Mouse (Mus musculus): ENCODE measurements around the gene Samhd1. TPM values are rescaled to one million over a fixed set of nuclear protein-coding genes. Genes with fewer than 3 reads are reported as not detected.

The Samhd1 gene
- polyA plus RNA-seq, 1 experiment from 2014 or later = 29.4 TPM

DNA sequence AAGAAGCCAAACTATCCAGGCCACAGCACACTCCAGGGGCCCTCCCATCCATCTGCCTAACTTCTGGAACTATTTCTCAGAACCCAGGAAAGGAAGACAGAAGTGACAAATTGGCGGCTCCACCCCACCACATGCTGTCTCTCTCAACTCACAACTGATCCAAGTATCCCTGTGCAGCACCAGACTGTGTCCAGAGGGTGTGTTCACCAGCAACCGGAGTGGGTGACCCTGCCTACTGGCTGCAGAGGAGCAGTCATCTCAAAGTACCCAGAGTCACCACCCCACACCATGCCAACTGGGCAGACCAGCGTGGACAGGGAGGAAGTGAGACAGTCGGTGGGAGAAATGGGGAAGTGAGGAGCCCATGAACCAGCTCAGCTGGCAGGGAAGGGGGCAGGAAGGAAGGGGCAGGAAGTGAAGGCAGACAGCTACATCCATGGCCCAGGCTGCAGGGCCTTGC is 71.8 kb downstream of the Samhd1 start:
- Histone ChIP-seq H3K27ac (peak overlapping the region; percentile 33; the same call in 1 of the 2 replicates), H3K4me1 (peaks cover 78% of the 10 kb centered on the region), H3K9me3 (no peaks in the 10 kb centered on the region), H3K4me3 (no peak overlapping the region), H3K27me3 (ENCODE audit: poor library complexity, severe bottlenecking) (no peaks in the 10 kb centered on the region), H3K36me3 (replicated peaks) (peaks cover 67% of the 10 kb centered on the region)
- no peak for DNase-seq (ENCODE audit: extremely low spot score, low spot score)
- 90% methylated on average over 4 of the region's 4 CpGs for WGBS

DNA sequence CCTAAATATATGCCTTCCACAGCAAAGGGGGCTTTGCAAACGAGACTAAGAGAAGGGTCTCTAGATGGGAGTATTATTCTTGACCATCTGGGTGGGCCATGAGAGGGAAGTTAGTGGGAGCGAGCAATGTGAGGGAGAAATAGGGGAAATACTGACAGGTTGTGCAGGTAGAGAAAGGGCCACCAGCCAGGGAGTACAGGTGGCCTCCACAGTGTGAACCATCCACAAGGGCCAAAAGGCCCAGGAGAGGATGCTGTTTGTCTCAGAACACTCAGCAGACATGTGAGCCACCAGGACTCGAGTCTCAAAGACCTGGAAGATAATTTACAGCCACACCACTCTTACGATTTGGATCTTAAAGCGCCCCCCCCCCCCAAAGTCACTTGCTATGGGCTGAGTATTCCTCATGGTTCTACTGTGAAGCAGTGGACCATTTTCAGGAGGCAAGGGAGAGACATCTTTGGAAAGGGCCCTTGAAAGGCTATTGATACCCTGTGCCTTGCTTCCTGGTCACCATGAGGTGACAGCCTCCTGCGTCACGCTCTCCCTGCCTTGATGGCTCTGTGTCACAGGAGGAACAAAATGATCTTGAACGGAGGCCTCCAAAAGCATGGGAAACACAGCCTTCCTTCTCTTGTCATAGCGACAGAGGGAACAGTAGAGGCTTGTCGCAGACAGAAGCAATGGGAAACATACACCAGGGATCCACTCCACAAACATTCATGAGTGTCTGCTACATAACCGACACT is 74.3 kb downstream of the Samhd1 start:
- WGBS = 92% methylated on average over 11 of the region's 11 CpGs
- Histone ChIP-seq H3K36me3 (replicated peaks) (peaks cover 72% of the 10 kb centered on the region), H3K4me3 (no peak overlapping the region), H3K4me1 (peaks cover 66% of the 10 kb centered on the region), H3K27me3 (ENCODE audit: poor library complexity, severe bottlenecking) (no peaks in the 10 kb centered on the region), H3K27ac (no peak overlapping the region), H3K9me3 (no peaks in the 10 kb centered on the region)
- no peak for DNase-seq (ENCODE audit: extremely low spot score, low spot score)

DNA sequence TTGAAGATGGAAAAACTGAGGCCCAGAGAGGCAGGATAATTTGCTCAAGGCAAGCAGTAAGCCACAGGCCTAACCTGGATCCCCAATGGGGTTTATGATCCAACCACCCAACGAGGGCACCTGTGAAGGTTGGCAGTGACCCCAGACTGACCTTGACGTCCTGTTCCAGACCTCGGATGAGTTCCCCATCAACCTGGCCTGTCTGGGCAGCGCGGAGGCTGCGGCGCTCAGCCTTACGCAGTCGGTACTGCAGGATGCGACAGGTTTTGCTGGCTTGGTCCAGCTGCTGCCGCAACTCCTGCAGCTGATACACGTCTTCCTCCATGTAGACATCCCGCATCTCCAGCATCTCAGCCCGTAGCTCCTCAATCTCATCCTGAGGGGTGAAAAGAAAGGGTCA is 75.0 kb downstream of the Samhd1 start:
- Histone ChIP-seq H3K4me3 (no peak overlapping the region), H3K27ac (0 out of 2 replicates have a peak overlapping the region, but pooled peaks have one; percentile 91), H3K9me3 (no peaks in the 10 kb centered on the region), H3K27me3 (ENCODE audit: poor library complexity, severe bottlenecking) (no peaks in the 10 kb centered on the region), H3K36me3 (replicated peaks) (peaks cover 75% of the 10 kb centered on the region), H3K4me1 (peaks cover 59% of the 10 kb centered on the region)
- WGBS = 94% methylated on average over 14 of the region's 14 CpGs
- DNase-seq (ENCODE audit: extremely low spot score, low spot score) = no peak

DNA sequence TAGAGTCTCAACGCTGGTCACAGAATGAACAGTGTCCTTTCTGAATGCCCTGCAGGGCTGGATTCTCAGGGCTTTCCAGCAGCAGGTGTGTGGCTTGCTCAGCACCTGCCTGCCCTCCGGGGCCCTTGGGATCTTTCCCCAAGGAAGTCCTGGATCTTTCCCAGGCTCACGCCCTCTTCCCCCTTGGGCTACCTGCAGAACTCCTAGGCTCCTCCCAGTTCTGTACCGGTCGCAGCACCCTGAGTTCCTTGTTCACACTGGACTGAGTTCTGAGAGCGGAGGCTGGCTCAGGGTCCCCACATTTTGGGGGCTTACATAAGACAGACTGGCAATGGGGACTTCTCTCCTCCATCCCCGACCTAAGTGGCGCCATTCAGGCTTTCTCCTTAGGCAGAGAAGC is 75.9 kb downstream of the Samhd1 start:
- Histone ChIP-seq H3K4me1 (peaks cover 50% of the 10 kb centered on the region), H3K4me3 (peak overlapping the region; percentile 44; the same call in 1 of the 2 replicates), H3K9me3 (no peaks in the 10 kb centered on the region), H3K27ac (peak overlapping the region; percentile 91), H3K36me3 (replicated peaks) (peaks cover 76% of the 10 kb centered on the region), H3K27me3 (ENCODE audit: poor library complexity, severe bottlenecking) (no peaks in the 10 kb centered on the region)
- 42% methylated on average over 8 of the region's 8 CpGs for WGBS
- DNase-seq (ENCODE audit: extremely low spot score, low spot score) = no peak

DNA sequence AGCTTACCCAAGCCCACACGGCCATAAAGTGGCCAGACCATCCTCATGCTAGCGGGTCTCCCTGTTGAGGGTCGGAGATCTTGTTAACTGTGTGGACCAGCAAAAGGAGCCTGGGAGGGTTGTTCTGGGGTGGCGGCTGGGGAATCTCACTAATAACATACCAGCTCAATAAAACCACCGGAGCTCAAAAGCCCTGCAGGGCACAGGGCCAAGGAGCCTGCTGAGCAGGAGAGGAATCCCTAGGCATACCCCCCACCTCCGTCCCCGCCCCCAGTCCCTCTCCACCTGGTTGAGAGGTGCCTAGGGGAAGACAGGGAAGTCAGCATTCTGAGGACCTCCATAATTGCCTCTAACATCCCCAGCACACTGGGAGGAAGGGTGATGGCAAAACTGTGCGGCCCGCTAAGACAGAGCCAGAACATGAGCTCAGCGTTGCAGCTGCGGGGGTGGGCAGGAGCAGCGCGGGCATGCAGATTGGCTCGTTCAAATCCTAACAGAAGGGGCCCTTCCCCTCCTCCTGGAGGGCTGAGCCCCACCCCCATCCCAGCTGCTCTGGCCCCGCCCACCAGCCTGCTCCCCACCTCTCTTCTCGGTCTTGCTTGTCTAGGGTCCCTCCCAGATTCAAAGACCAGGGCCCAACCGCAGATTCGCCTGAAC is 76.6 kb downstream of the Samhd1 start:
- DNase-seq (ENCODE audit: extremely low spot score, low spot score) = peak; percentile 85
- H3K27me3 ChIP-seq (ENCODE audit: poor library complexity, severe bottlenecking) = no peaks in the 10 kb centered on the region
- peaks cover 78% of the 10 kb centered on the region for H3K36me3 ChIP-seq (replicated peaks)
- peak overlapping the region; percentile 44 for H3K4me3 ChIP-seq
- H3K9me3 ChIP-seq = no peaks in the 10 kb centered on the region
- 10% methylated on average over 17 of the region's 18 CpGs for WGBS
- H3K4me1 ChIP-seq = peaks cover 43% of the 10 kb centered on the region
- H3K27ac ChIP-seq = peak overlapping the region; percentile 91

DNA sequence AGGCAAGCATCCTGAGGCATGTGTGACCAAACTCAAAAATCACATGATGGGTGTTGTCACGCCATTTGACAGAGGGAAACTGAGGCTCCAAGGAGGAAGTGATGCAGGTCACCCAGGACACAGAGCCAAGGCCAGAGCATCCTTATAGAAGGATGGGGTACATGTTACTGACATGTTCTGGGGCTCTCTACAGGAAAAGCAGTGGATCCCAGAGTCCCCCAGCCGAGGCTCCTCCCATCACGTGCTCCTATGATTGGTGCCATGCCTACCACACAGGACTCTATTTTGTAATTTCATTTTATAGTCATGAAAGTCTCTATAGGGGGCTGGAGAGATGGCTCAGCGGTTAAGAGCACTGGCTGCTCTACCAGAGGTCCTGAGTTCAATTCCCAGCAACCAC is 77.3 kb downstream of the Samhd1 start:
- 82% methylated on average over 4 of the region's 4 CpGs for WGBS
- H3K27ac ChIP-seq = peak overlapping the region; percentile 91

DNA sequence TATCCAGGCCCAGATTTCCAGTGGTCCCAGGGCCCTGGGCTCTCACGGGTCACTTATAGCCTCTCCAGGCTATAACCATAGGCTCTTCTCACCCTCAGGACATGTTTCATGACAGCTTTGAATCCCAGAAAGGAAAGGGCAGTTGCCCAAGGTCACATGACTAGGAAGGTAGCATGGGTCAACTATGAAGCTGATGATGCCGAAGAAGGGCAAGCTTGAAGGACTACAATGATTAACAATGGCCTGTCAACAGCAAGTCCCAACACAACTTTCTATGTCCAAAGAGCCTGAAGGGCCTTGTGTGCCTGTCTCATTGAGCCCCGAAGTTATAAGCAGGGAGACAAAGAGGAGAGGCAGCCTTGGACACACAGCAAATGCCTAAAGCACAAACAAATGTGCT is 77.9 kb downstream of the Samhd1 start:
- no peaks in the 10 kb centered on the region for H3K27me3 ChIP-seq (ENCODE audit: poor library complexity, severe bottlenecking)
- WGBS = 91% methylated on average over 3 of the region's 3 CpGs
- H3K4me1 ChIP-seq = peaks cover 30% of the 10 kb centered on the region
- H3K4me3 ChIP-seq = no peak overlapping the region
- peaks cover 79% of the 10 kb centered on the region for H3K36me3 ChIP-seq (replicated peaks)
- peak overlapping the region; percentile 91; the same call in 1 of the 2 replicates for H3K27ac ChIP-seq
- no peak for DNase-seq (ENCODE audit: extremely low spot score, low spot score)
- no peaks in the 10 kb centered on the region for H3K9me3 ChIP-seq

More for the DNA sequence above, 77.3 kb downstream of the Samhd1 start:
- Histone ChIP-seq H3K4me1 (peaks cover 36% of the 10 kb centered on the region), H3K4me3 (no peak overlapping the region), H3K27me3 (ENCODE audit: poor library complexity, severe bottlenecking) (no peaks in the 10 kb centered on the region), H3K9me3 (no peaks in the 10 kb centered on the region), H3K36me3 (replicated peaks) (peaks cover 78% of the 10 kb centered on the region)
- no peak for DNase-seq (ENCODE audit: extremely low spot score, low spot score)

DNA sequence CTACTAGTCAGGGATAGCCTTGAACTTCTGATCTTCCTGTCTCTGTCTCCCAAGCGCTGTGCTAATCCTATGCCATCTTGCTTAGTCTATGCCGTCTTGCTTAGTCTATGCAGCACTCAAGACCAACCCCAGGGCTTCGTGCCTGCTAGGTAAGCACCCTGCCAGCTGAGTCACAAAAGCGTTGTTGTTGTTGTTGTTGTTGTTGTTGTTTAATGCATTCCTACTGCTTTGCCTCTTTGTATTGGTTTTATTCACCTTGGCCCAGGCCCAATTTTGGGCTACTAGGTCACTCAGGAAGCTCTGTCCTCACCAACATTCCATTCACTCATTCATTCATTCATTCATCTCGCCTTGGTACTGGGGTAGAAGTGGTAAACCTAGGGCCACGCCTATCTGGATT is 79.3 kb downstream of the Samhd1 start:
- H3K4me3 ChIP-seq = no peak overlapping the region
- no peak for DNase-seq (ENCODE audit: extremely low spot score, low spot score)
- peaks cover 26% of the 10 kb centered on the region for H3K4me1 ChIP-seq
- peaks cover 89% of the 10 kb centered on the region for H3K36me3 ChIP-seq (replicated peaks)
- no peaks in the 10 kb centered on the region for H3K27me3 ChIP-seq (ENCODE audit: poor library complexity, severe bottlenecking)
- H3K9me3 ChIP-seq = no peaks in the 10 kb centered on the region
- no peak overlapping the region for H3K27ac ChIP-seq
- 92% methylated on average over 6 of the region's 6 CpGs for WGBS

DNA sequence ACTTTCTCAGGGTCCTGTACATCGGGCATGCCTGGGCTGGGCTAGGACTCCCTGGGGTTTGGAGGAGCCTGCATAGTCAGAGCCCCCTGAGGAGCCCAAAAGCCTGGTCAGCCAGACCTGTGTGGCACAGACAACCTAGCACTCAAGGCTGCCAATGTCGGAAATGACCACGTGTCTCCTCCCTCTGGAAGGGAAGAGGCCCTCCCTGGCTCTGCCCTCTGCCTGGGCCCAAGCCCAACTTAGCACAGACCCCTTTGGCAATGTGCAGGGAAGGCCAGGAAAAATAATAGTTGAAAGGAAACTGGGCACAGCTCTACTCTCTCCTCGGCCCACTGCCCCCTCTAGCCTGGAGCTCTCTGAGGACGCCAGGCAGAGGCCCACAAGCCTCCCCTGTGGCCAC is 80.2 kb downstream of the Samhd1 start:
- Histone ChIP-seq H3K36me3 (replicated peaks) (peaks cover 92% of the 10 kb centered on the region), H3K4me3 (no peak overlapping the region), H3K27ac (no peak overlapping the region), H3K4me1 (peaks cover 31% of the 10 kb centered on the region), H3K9me3 (no peaks in the 10 kb centered on the region), H3K27me3 (ENCODE audit: poor library complexity, severe bottlenecking) (no peaks in the 10 kb centered on the region)
- DNase-seq (ENCODE audit: extremely low spot score, low spot score) = no peak
- 78% methylated on average over 5 of the region's 5 CpGs for WGBS

DNA sequence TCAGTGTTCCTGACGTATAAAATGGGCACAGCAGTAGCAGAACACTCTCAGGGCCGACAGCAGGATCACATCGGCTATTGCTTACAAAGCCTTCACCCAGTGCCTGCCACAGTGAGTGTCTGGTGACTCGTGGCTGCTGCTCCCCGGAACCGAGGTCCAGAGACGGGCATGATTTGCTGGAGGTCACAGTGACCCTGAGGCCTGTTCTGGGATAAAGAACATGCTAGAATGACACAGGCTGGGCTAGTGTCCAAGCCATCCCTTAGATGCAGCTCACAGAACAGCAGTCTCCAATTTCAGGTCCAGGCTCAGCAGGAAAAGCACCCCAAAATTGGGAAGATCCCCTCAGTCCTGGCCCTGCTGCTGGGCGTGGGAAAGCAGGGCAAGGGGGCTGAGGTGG is 80.8 kb downstream of the Samhd1 start:
- no peak for DNase-seq (ENCODE audit: extremely low spot score, low spot score)
- H3K27me3 ChIP-seq (ENCODE audit: poor library complexity, severe bottlenecking) = no peaks in the 10 kb centered on the region
- 90% methylated on average over 8 of the region's 8 CpGs for WGBS
- H3K4me3 ChIP-seq = no peak overlapping the region
- H3K4me1 ChIP-seq = peaks cover 30% of the 10 kb centered on the region
- peaks cover 92% of the 10 kb centered on the region for H3K36me3 ChIP-seq (replicated peaks)
- H3K27ac ChIP-seq = no peak overlapping the region
- H3K9me3 ChIP-seq = no peaks in the 10 kb centered on the region

DNA sequence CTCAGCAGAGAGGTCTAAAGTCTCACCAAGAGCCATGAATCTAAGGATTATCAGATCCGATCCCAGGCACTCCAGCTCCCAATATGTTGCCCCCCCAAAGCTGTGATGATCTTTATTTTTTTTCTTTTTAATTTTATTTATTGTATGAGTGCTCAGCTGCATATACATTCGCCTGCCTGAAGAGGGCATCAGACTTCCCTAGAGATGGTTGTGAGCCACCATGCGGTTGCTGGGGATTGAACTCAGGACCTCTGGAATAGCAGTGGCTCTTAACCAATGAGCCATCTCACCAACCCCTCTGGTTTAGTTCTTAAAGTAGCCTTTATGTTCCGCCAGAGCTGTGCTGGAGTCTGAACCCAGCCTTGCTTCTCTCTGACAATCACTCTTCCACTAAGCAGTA is 81.3 kb downstream of the Samhd1 start:
- peaks cover 25% of the 10 kb centered on the region for H3K4me1 ChIP-seq
- H3K9me3 ChIP-seq = no peaks in the 10 kb centered on the region
- no peaks in the 10 kb centered on the region for H3K27me3 ChIP-seq (ENCODE audit: poor library complexity, severe bottlenecking)
- peaks cover 94% of the 10 kb centered on the region for H3K36me3 ChIP-seq (replicated peaks)
- 77% methylated on average over 4 of the region's 4 CpGs for WGBS
- H3K27ac ChIP-seq = no peak overlapping the region
- no peak for DNase-seq (ENCODE audit: extremely low spot score, low spot score)
- no peak overlapping the region for H3K4me3 ChIP-seq

DNA sequence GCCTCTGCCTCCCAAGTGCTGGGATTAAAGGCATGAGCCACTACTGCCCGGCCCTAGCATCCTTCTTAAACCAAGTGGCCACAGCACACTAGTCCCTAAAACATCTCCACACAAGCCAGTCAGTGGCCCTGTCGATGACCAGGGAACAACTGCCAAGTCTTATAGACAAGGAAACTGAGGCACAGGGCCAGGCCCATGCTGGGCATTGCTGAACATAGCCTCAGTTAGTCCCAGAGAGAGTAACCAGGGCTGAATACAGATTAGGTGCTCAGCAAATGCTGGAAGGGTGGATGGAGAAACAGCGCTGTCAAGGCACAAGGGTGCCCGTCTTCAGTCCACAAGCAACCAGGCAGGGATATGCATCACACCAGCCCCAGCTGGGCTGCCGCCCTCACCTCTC is 81.9 kb downstream of the Samhd1 start:
- Histone ChIP-seq H3K4me1 (peaks cover 18% of the 10 kb centered on the region), H3K27ac (no peak overlapping the region), H3K9me3 (no peaks in the 10 kb centered on the region), H3K36me3 (replicated peaks) (peaks cover 94% of the 10 kb centered on the region), H3K4me3 (no peak overlapping the region), H3K27me3 (ENCODE audit: poor library complexity, severe bottlenecking) (no peaks in the 10 kb centered on the region)
- no peak for DNase-seq (ENCODE audit: extremely low spot score, low spot score)
- WGBS = 92% methylated on average over 5 of the region's 5 CpGs

DNA sequence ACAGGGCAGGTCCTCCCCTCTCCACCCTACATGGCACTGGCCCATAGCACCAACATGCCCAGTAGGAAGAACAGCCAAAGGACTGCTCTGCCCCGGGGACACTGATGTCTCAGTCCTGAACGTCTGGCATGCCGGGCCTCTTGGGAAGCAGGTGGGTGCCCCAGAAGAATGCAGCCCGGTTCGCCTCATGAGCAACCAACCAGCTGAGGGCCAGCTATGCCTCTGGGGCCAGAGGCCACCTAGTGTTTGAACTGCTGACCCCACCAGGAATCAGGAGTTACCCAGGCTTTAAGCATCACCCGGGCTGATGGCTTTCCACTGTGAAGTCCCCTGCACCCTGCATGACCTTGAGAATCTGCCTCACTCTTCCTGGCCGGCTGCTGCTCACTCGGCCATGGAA is 82.6 kb downstream of the Samhd1 start:
- no peak overlapping the region for H3K4me3 ChIP-seq
- 87% methylated on average over 8 of the region's 8 CpGs for WGBS
- H3K27ac ChIP-seq = no peak overlapping the region
- no peaks in the 10 kb centered on the region for H3K27me3 ChIP-seq (ENCODE audit: poor library complexity, severe bottlenecking)
- H3K4me1 ChIP-seq = peaks cover 11% of the 10 kb centered on the region
- no peaks in the 10 kb centered on the region for H3K9me3 ChIP-seq
- peaks cover 96% of the 10 kb centered on the region for H3K36me3 ChIP-seq (replicated peaks)
- DNase-seq (ENCODE audit: extremely low spot score, low spot score) = no peak
